ENCODE assay signal across 20 mouse cellular contexts in genomic region chr10:120245681-120246080, GRCm38 (mm10). TPM values are rescaled to one million over a fixed set of nuclear protein-coding genes. Genes with fewer than 3 reads are reported as not detected.
A peak's percentile ranks its signal among the peaks of the same experiment; 100 is the strongest.
DNase-seq lines count a peak whose midpoint lies in the region; ATAC-seq and TF ChIP-seq lines count a peak whose summit lies in the region.
"Had no signal": no experiment of that assay in that cellular context is flagged by ENCODE, and none has a peak within 500 bp of the region (broad histone marks: within the 10 kb centered on the region; RNA-seq: fewer than 3 reads in every experiment).

No protein-coding gene starts in this region.

- no peak overlapping the region for H3K4me2 ChIP-seq in embryonic facial prominence, embryonic 11.5 days (ENCODE audit: low read depth, low read length)
- peak overlapping the region; percentile 30; the same call in 1 of the 2 replicates for H3K4me2 ChIP-seq in embryonic facial prominence, embryonic 15.5 days (replicated peaks)
- peak overlapping the region; percentile 2; the same call in 1 of the 2 replicates for H3K4me2 ChIP-seq in limb, embryonic 14.5 days (replicated peaks; ENCODE audit: low read depth, low read length, severe bottlenecking)
- no peak overlapping the region for H3K4me2 ChIP-seq in midbrain, embryonic 15.5 days
- H3K4me2 ChIP-seq: heart, embryonic 13.5 days; hindbrain, embryonic 13.5 days had no signal

- no peak for TF ChIP-seq POLR2A in limb, embryonic 14.5 days (IDR thresholded peaks at IDR 0.05; ENCODE audit: borderline replicate concordance, extremely low read depth, insufficient read depth, insufficient read length)

- WGBS in embryonic facial prominence, embryonic 10.5 days: 67% methylated on average over 5 of the region's 5 CpGs
- WGBS in embryonic facial prominence, embryonic 11.5 days: 50% methylated on average over 5 of the region's 5 CpGs
- WGBS in embryonic facial prominence, embryonic 15.5 days: 28% methylated on average over 5 of the region's 5 CpGs
- WGBS in limb, embryonic 14.5 days: 21% methylated on average over 5 of the region's 5 CpGs
- WGBS in midbrain, embryonic 15.5 days: 85% methylated on average over 5 of the region's 5 CpGs

- no peaks in the 10 kb centered on the region for H3K9me3 ChIP-seq in embryonic facial prominence, embryonic 10.5 days
- no peaks in the 10 kb centered on the region for H3K9me3 ChIP-seq in embryonic facial prominence, embryonic 11.5 days (replicated peaks; ENCODE audit: control insufficient read depth, low read length)
- H3K9me3 ChIP-seq in embryonic facial prominence, embryonic 15.5 days (replicated peaks): no peaks in the 10 kb centered on the region
- H3K9me3 ChIP-seq in limb, embryonic 14.5 days (ENCODE audit: control insufficient read depth, low read length): no peaks in the 10 kb centered on the region
- H3K9me3 ChIP-seq in midbrain, embryonic 15.5 days: no peaks in the 10 kb centered on the region
- H3K9me3 ChIP-seq: heart, embryonic 13.5 days; hindbrain, embryonic 13.5 days had no signal

- H3K9ac ChIP-seq in embryonic facial prominence, embryonic 11.5 days (replicated peaks; ENCODE audit: low read length): no peak overlapping the region
- no peak overlapping the region for H3K9ac ChIP-seq in embryonic facial prominence, embryonic 15.5 days
- H3K9ac ChIP-seq in limb, embryonic 14.5 days (ENCODE audit: low read depth, low read length, severe bottlenecking): no peak overlapping the region
- H3K9ac ChIP-seq in midbrain, embryonic 15.5 days: no peak overlapping the region
- H3K9ac ChIP-seq: heart, embryonic 13.5 days; hindbrain, embryonic 13.5 days had no signal

- ATAC-seq in embryonic facial prominence, embryonic 11.5 days (replicated peaks; ENCODE audit: insufficient number of reproducible peaks, low FRiP score, low TSS enrichment, low read depth): no peak
- peak; percentile 63; the same call in 1 of the 2 replicates for ATAC-seq in embryonic facial prominence, embryonic 15.5 days (ENCODE audit: insufficient number of reproducible peaks, low FRiP score, low TSS enrichment, low read depth)
- ATAC-seq in limb, embryonic 14.5 days (ENCODE audit: low FRiP score, low read depth): peak; percentile 48; the same call in 1 of the 2 replicates
- no peak for ATAC-seq in midbrain, embryonic 15.5 days (replicated peaks)
- ATAC-seq: forebrain, embryonic 14.5 days; hindbrain, postnatal 0 days had no signal

- H3K4me3 ChIP-seq in embryonic facial prominence, embryonic 10.5 days: no peak overlapping the region
- no peak overlapping the region for H3K4me3 ChIP-seq in embryonic facial prominence, embryonic 11.5 days (ENCODE audit: low read depth, low read length)
- no peak overlapping the region for H3K4me3 ChIP-seq in embryonic facial prominence, embryonic 15.5 days (replicated peaks)
- no peak overlapping the region for H3K4me3 ChIP-seq in limb, embryonic 14.5 days (replicated peaks; ENCODE audit: low read length)
- H3K4me3 ChIP-seq in midbrain, embryonic 15.5 days: no peak overlapping the region
- H3K4me3 ChIP-seq: erythroblast, embryonic 14.5 days; forebrain, embryonic 10.5 days; gastrocnemius, adult 2 months; heart, embryonic 13.5 days; hindbrain, embryonic 13.5 days had no signal

- no peak for DNase-seq in embryonic facial prominence, embryonic 10.5 days (ENCODE audit: low spot score)
- peak; percentile 66 for DNase-seq in embryonic facial prominence, embryonic 11.5 days (ENCODE audit: low spot score)
- peak; percentile 71 for DNase-seq in limb, embryonic 14.5 days (ENCODE audit: low spot score)
- no peak for DNase-seq in ovary, postnatal 14 days (ENCODE audit: low spot score)
- DNase-seq in urinary bladder, postnatal 25 days (ENCODE audit: low spot score): no peak
- DNase-seq: adrenal gland, adult 8-10 months; cerebellum, adult 18-20 months; cerebellum, adult 9-11 months; cerebellum, postnatal 36 days; gastrocnemius, adult 2 months; gastrocnemius, postnatal 25 days; heart, postnatal 4 days had no signal

- no peaks in the 10 kb centered on the region for H3K27me3 ChIP-seq in embryonic facial prominence, embryonic 10.5 days (replicated peaks; ENCODE audit: low read depth, poor library complexity, severe bottlenecking)
- H3K27me3 ChIP-seq in embryonic facial prominence, embryonic 11.5 days (ENCODE audit: control insufficient read depth, insufficient read depth, low read length): no peaks in the 10 kb centered on the region
- H3K27me3 ChIP-seq in embryonic facial prominence, embryonic 15.5 days: no peaks in the 10 kb centered on the region
- no peaks in the 10 kb centered on the region for H3K27me3 ChIP-seq in limb, embryonic 14.5 days (ENCODE audit: control insufficient read depth, insufficient read depth, low read length)
- no peaks in the 10 kb centered on the region for H3K27me3 ChIP-seq in midbrain, embryonic 15.5 days (replicated peaks)

- 0 out of 2 replicates have a peak overlapping the region, but pooled peaks have one; percentile 87 for H3K27ac ChIP-seq in embryonic facial prominence, embryonic 10.5 days (replicated peaks)
- H3K27ac ChIP-seq in embryonic facial prominence, embryonic 11.5 days (replicated peaks; ENCODE audit: low read depth, low read length): peak overlapping the region; percentile 39; the same call in 1 of the 2 replicates
- no peak overlapping the region; the same call in 1 of the 2 replicates for H3K27ac ChIP-seq in embryonic facial prominence, embryonic 15.5 days (replicated peaks)
- no peak overlapping the region for H3K27ac ChIP-seq in limb, embryonic 14.5 days (replicated peaks; ENCODE audit: low read depth, low read length)
- H3K27ac ChIP-seq in midbrain, embryonic 15.5 days: no peak overlapping the region
- H3K27ac ChIP-seq: forebrain, embryonic 10.5 days; gastrocnemius, adult 2 months; heart, embryonic 13.5 days; hindbrain, embryonic 13.5 days; hindbrain, postnatal 0 days had no signal

- H3K4me1 ChIP-seq in embryonic facial prominence, embryonic 10.5 days: peaks cover 62% of the 10 kb centered on the region
- no peaks in the 10 kb centered on the region; the same call in 1 of the 2 replicates for H3K4me1 ChIP-seq in embryonic facial prominence, embryonic 11.5 days (ENCODE audit: control insufficient read depth, insufficient read depth, low read length)
- peaks cover 22% of the 10 kb centered on the region for H3K4me1 ChIP-seq in embryonic facial prominence, embryonic 15.5 days
- H3K4me1 ChIP-seq in limb, embryonic 14.5 days (ENCODE audit: control insufficient read depth, insufficient read depth, low read length): peaks cover 17% of the 10 kb centered on the region
- no peaks in the 10 kb centered on the region for H3K4me1 ChIP-seq in midbrain, embryonic 15.5 days

- no peaks in the 10 kb centered on the region for H3K36me3 ChIP-seq in embryonic facial prominence, embryonic 10.5 days (replicated peaks)
- H3K36me3 ChIP-seq in embryonic facial prominence, embryonic 11.5 days (replicated peaks; ENCODE audit: control insufficient read depth, insufficient read depth, low read depth, low read length): no peaks in the 10 kb centered on the region
- H3K36me3 ChIP-seq in embryonic facial prominence, embryonic 15.5 days: no peaks in the 10 kb centered on the region
- no peaks in the 10 kb centered on the region for H3K36me3 ChIP-seq in limb, embryonic 14.5 days (ENCODE audit: control insufficient read depth, insufficient read depth, low read length)
- no peaks in the 10 kb centered on the region for H3K36me3 ChIP-seq in midbrain, embryonic 15.5 days (replicated peaks)
- H3K36me3 ChIP-seq: forebrain, embryonic 10.5 days; heart, embryonic 13.5 days; hindbrain, embryonic 13.5 days had no signal

RNA-seq across cellular contexts. Expression of gene Llph, which starts 18.8 kb away (rescaled TPM):
- polyA plus RNA-seq in embryonic facial prominence, embryonic 10.5 days (2016; fragmentation: Nextera tagmentation; extraction: Ambion mirVana): 68.1 and 70.4 TPM in 2 replicates
- 49.1 and 56.4 TPM in 2 replicates for polyA plus RNA-seq in embryonic facial prominence, embryonic 11.5 days (2014; fragmentation: Nextera tagmentation; extraction: Ambion mirVana)
- polyA plus RNA-seq in embryonic facial prominence, embryonic 15.5 days (2015; fragmentation: Nextera tagmentation; extraction: Ambion mirVana): 51.3 and 52.5 TPM in 2 replicates
- 16.7 and 34.6 TPM in 2 replicates for polyA plus RNA-seq in limb, embryonic 14.5 days (2012; rRNA removed)
- 46.0 and 50.9 TPM in 2 replicates for polyA plus RNA-seq in limb, embryonic 14.5 days (2014; fragmentation: Nextera tagmentation; extraction: Ambion mirVana)
- polyA plus RNA-seq in midbrain, embryonic 15.5 days (2015; fragmentation: Nextera tagmentation; extraction: Ambion mirVana): 34.7 and 39.6 TPM in 2 replicates

RNA-seq across cellular contexts. Expression of gene Irak3, which starts 43.8 kb away (rescaled TPM):
- 0.72 and 0.96 TPM in 2 replicates for polyA plus RNA-seq in embryonic facial prominence, embryonic 10.5 days (2016; fragmentation: Nextera tagmentation; extraction: Ambion mirVana)
- polyA plus RNA-seq in embryonic facial prominence, embryonic 11.5 days (2014; fragmentation: Nextera tagmentation; extraction: Ambion mirVana): 1.7 and 2.0 TPM in 2 replicates
- polyA plus RNA-seq in embryonic facial prominence, embryonic 15.5 days (2015; fragmentation: Nextera tagmentation; extraction: Ambion mirVana): 2.5 and 2.8 TPM in 2 replicates
- polyA plus RNA-seq in limb, embryonic 14.5 days (2012; rRNA removed): 1.9 and 2.5 TPM in 2 replicates
- polyA plus RNA-seq in limb, embryonic 14.5 days (2014; fragmentation: Nextera tagmentation; extraction: Ambion mirVana): 3.2 and 3.4 TPM in 2 replicates
- polyA plus RNA-seq in midbrain, embryonic 15.5 days (2015; fragmentation: Nextera tagmentation; extraction: Ambion mirVana): 0.18 and 0.19 TPM in 2 replicates
- polyA plus RNA-seq: erythroblast, embryonic 14.5 days had no signal

RNA-seq across cellular contexts. Expression of gene Tmbim4, which starts 44.3 kb away (rescaled TPM):
- 82.2 and 82.4 TPM in 2 replicates for polyA plus RNA-seq in embryonic facial prominence, embryonic 10.5 days (2016; fragmentation: Nextera tagmentation; extraction: Ambion mirVana)
- 68.5 and 76.5 TPM in 2 replicates for polyA plus RNA-seq in embryonic facial prominence, embryonic 11.5 days (2014; fragmentation: Nextera tagmentation; extraction: Ambion mirVana)
- 107 and 110 TPM in 2 replicates for polyA plus RNA-seq in embryonic facial prominence, embryonic 15.5 days (2015; fragmentation: Nextera tagmentation; extraction: Ambion mirVana)
- 84.1 and 103 TPM in 2 replicates for polyA plus RNA-seq in limb, embryonic 14.5 days (2012; rRNA removed)
- 94.1 and 106 TPM in 2 replicates for polyA plus RNA-seq in limb, embryonic 14.5 days (2014; fragmentation: Nextera tagmentation; extraction: Ambion mirVana)
- polyA plus RNA-seq in midbrain, embryonic 15.5 days (2015; fragmentation: Nextera tagmentation; extraction: Ambion mirVana): 90.2 and 93.7 TPM in 2 replicates

Comparison
In these comparisons a context has a peak if more than half of its experiments do, and no peak if none do; other contexts are left out.
1. DNase-seq: peak in embryonic facial prominence, embryonic 11.5 days (single experiment) and limb, embryonic 14.5 days (single experiment); none in embryonic facial prominence, embryonic 10.5 days (single experiment), ovary, postnatal 14 days (single experiment) and urinary bladder, postnatal 25 days (single experiment).
2. H3K27ac ChIP-seq: peak in embryonic facial prominence, embryonic 10.5 days (single experiment) and embryonic facial prominence, embryonic 11.5 days (single experiment); none in embryonic facial prominence, embryonic 15.5 days (single experiment), limb, embryonic 14.5 days (single experiment) and midbrain, embryonic 15.5 days (single experiment).
3. ATAC-seq: peak in embryonic facial prominence, embryonic 15.5 days (single experiment) and limb, embryonic 14.5 days (single experiment); none in embryonic facial prominence, embryonic 11.5 days (single experiment) and midbrain, embryonic 15.5 days (single experiment).
4. H3K4me2 ChIP-seq: peak in embryonic facial prominence, embryonic 15.5 days (single experiment) and limb, embryonic 14.5 days (single experiment); none in embryonic facial prominence, embryonic 11.5 days (single experiment) and midbrain, embryonic 15.5 days (single experiment).